8 mouse cellular contexts compared by ENCODE assay signal in genomic region chrX:12873230-12873629, GRCm38 (mm10).
DNase-seq lines count a peak whose midpoint lies in the region; ATAC-seq and TF ChIP-seq lines count a peak whose summit lies in the region.

No protein-coding gene starts in this region.

- intact Hi-C loops in heart, adult 2 months (cut with DNase I) = loop anchor here (10.0 kb wide), 1 partner anchor 212 kb away; no protein-coding TSS in a partner anchor
- intact Hi-C loops in heart, postnatal 14 days (cut with DNase I) = no loop called here

- no peaks in the 10 kb centered on the region for H3K79me2 ChIP-seq in heart, adult 2 months (replicated peaks; ENCODE audit: control insufficient read depth, insufficient read depth, low read length)

- H3K27ac ChIP-seq in heart, adult 2 months = no peak overlapping the region
- no peak overlapping the region for H3K27ac ChIP-seq in ES-Bruce4 (ENCODE audit: insufficient read depth, low read length)
- peak overlapping the region; percentile 89 for H3K27ac ChIP-seq in forebrain, postnatal 0 days (ENCODE audit: low read depth, low read length)

- DNase-seq in heart, adult 2 months = no peak
- no peak for DNase-seq in heart, postnatal 14 days
- DNase-seq in forebrain, postnatal 0 days = no peak
- DNase-seq in right cerebral cortex, adult 18-20 months = no peak
- DNase-seq in layer of hippocampus, adult 9-10 months (ENCODE audit: low spot score) = no peak
- DNase-seq in kidney, postnatal 36 days = no peak

- peak overlapping the region; percentile 45 for H3K4me2 ChIP-seq in forebrain, postnatal 0 days (ENCODE audit: low read depth)

- WGBS in heart, adult 2 months = 49% methylated on average over 6 of the region's 6 CpGs
- WGBS in forebrain, postnatal 0 days = 27% methylated on average over 6 of the region's 6 CpGs

- no peaks in the 10 kb centered on the region for H3K9me3 ChIP-seq in ES-Bruce4 (replicated peaks; ENCODE audit: control insufficient read depth, insufficient read depth, low read length, poor library complexity, severe bottlenecking)
- H3K9me3 ChIP-seq in forebrain, postnatal 0 days (ENCODE audit: low read length) = no peaks in the 10 kb centered on the region

- peak; percentile 60 for ATAC-seq in forebrain, postnatal 0 days
- ATAC-seq in megakaryocyte, adult 5-6 weeks (ENCODE audit: poor library complexity, severe bottlenecking) = peak; percentile 62

- no peaks in the 10 kb centered on the region for H3K36me3 ChIP-seq in heart, adult 2 months (ENCODE audit: control insufficient read depth, insufficient read depth, low read length)
- H3K36me3 ChIP-seq in ES-Bruce4 (ENCODE audit: control insufficient read depth, insufficient read depth, low read length, poor library complexity, severe bottlenecking) = no peaks in the 10 kb centered on the region
- H3K36me3 ChIP-seq in forebrain, postnatal 0 days (ENCODE audit: insufficient read depth) = no peaks in the 10 kb centered on the region

- TF ChIP-seq CTCF in heart, adult 2 months (IDR thresholded peaks at IDR 0.05) = no peak
- TF ChIP-seq CTCF in ES-Bruce4 (IDR thresholded peaks at IDR 0.05; ENCODE audit: low read depth, low read length) = no peak
- no peak for TF ChIP-seq CTCF in forebrain, postnatal 0 days (IDR thresholded peaks at IDR 0.05; ENCODE audit: low read depth)

- TF ChIP-seq POLR2A in heart, adult 2 months (IDR thresholded peaks at IDR 0.05; ENCODE audit: insufficient read depth, low read depth, low read length) = no peak
- TF ChIP-seq POLR2A in ES-Bruce4 (IDR thresholded peaks at IDR 0.05; ENCODE audit: insufficient read depth, low read length) = no peak

- H3K4me1 ChIP-seq in heart, adult 2 months (ENCODE audit: control insufficient read depth, insufficient read depth, low read length) = no peaks in the 10 kb centered on the region
- peaks cover 1% of the 10 kb centered on the region for H3K4me1 ChIP-seq in ES-Bruce4 (ENCODE audit: control insufficient read depth, insufficient read depth, low read length)
- H3K4me1 ChIP-seq in forebrain, postnatal 0 days (ENCODE audit: insufficient read depth) = no peaks in the 10 kb centered on the region

- H3K4me3 ChIP-seq in heart, adult 2 months = peak overlapping the region; percentile 26; the same call in 1 of the 2 replicates
- H3K4me3 ChIP-seq in ES-Bruce4 (ENCODE audit: low read depth, low read length) = peak overlapping the region; percentile 77
- H3K4me3 ChIP-seq in forebrain, postnatal 0 days (ENCODE audit: low read depth, low read length) = peak overlapping the region; percentile 35

- no peak overlapping the region for H3K9ac ChIP-seq in heart, adult 2 months (ENCODE audit: low read depth, low read length)
- H3K9ac ChIP-seq in ES-Bruce4 (ENCODE audit: low read depth, poor library complexity, severe bottlenecking) = peak overlapping the region; percentile 31; the same call in 1 of the 2 replicates
- H3K9ac ChIP-seq in forebrain, postnatal 0 days = peak overlapping the region; percentile 43

- no peak for TF ChIP-seq EP300 in heart, adult 2 months (IDR thresholded peaks at IDR 0.05; ENCODE audit: insufficient read depth, low read depth, low read length)
- no peak for TF ChIP-seq EP300 in ES-Bruce4 (IDR thresholded peaks at IDR 0.05; ENCODE audit: insufficient read depth, low read depth, low read length)

- no peaks in the 10 kb centered on the region for H3K27me3 ChIP-seq in heart, adult 2 months (ENCODE audit: control insufficient read depth, insufficient read depth, low read length)
- H3K27me3 ChIP-seq in ES-Bruce4 (ENCODE audit: control insufficient read depth, insufficient read depth, low read length, poor library complexity, severe bottlenecking) = no peaks in the 10 kb centered on the region
- no peaks in the 10 kb centered on the region for H3K27me3 ChIP-seq in forebrain, postnatal 0 days (ENCODE audit: insufficient read depth, low read length)

Comparison
In these comparisons a context has a peak if more than half of its experiments do, and no peak if none do; other contexts are left out.
1. H3K4me3 ChIP-seq: peak in every context shown above with its lines; median percentile 77 in ES-Bruce4; 35 in forebrain, postnatal 0 days; 26 in heart, adult 2 months.